In genomic region chr12:25359931-25360330, GRCm38 (mm10) we compare ENCODE assay signal across 26 mouse cellular contexts.
DNase-seq lines count a peak whose midpoint lies in the region; ATAC-seq lines count a peak whose summit lies in the region.
"Had no signal": no experiment of that assay in that cellular context is flagged by ENCODE, and none has a peak within 500 bp of the region (broad histone marks: within the 10 kb centered on the region; RNA-seq: fewer than 3 reads in every experiment).

No protein-coding gene starts in this region.

- ATAC-seq in inflammation-experienced regulatory T-cells, adult 6 months = peak; percentile 86
- ATAC-seq in forebrain, embryonic 14.5 days = no peak
- ATAC-seq: liver, embryonic 12.5 days; liver, postnatal 0 days had no signal

- no peak overlapping the region for H3K9ac ChIP-seq in forebrain, embryonic 14.5 days (ENCODE audit: low read length)
- H3K9ac ChIP-seq: embryonic facial prominence, embryonic 12.5 days; heart, embryonic 12.5 days; hindbrain, embryonic 14.5 days; liver, embryonic 12.5 days; liver, postnatal 0 days; neural tube, embryonic 12.5 days had no signal

- H3K36me3 ChIP-seq in forebrain, embryonic 14.5 days (ENCODE audit: control insufficient read depth, insufficient read depth, low read length) = no peaks in the 10 kb centered on the region
- H3K36me3 ChIP-seq: embryonic facial prominence, embryonic 12.5 days; heart, embryonic 12.5 days; liver, embryonic 12.5 days; neural tube, embryonic 12.5 days had no signal

- intact Hi-C loops in gastrocnemius, postnatal 36 days (cut with DNase I) = no loop called here

- H3K27ac ChIP-seq in forebrain, embryonic 14.5 days (ENCODE audit: low read depth, low read length) = no peak overlapping the region
- H3K27ac ChIP-seq: embryonic facial prominence, embryonic 12.5 days; hindbrain, embryonic 14.5 days; liver, embryonic 12.5 days; neural tube, embryonic 12.5 days had no signal

- H3K9me3 ChIP-seq in forebrain, embryonic 14.5 days (replicated peaks; ENCODE audit: control insufficient read depth, low read length) = no peaks in the 10 kb centered on the region
- H3K9me3 ChIP-seq: embryonic facial prominence, embryonic 12.5 days; heart, embryonic 12.5 days; liver, embryonic 12.5 days; megakaryocyte, embryonic 14.5 days; neural tube, embryonic 12.5 days had no signal

- no peak overlapping the region for H3K4me2 ChIP-seq in forebrain, embryonic 14.5 days (ENCODE audit: low read length)
- H3K4me2 ChIP-seq: embryonic facial prominence, embryonic 12.5 days; heart, embryonic 12.5 days; hindbrain, embryonic 14.5 days; liver, embryonic 12.5 days; neural tube, embryonic 12.5 days had no signal

- no peaks in the 10 kb centered on the region for H3K27me3 ChIP-seq in forebrain, embryonic 14.5 days (replicated peaks; ENCODE audit: control insufficient read depth, insufficient read depth, low read length)
- H3K27me3 ChIP-seq: embryonic facial prominence, embryonic 12.5 days; heart, embryonic 12.5 days; liver, embryonic 12.5 days; neural tube, embryonic 12.5 days had no signal

- no peak overlapping the region for H3K4me3 ChIP-seq in forebrain, embryonic 14.5 days (ENCODE audit: low read depth, low read length)
- H3K4me3 ChIP-seq: embryonic facial prominence, embryonic 12.5 days; heart, embryonic 12.5 days; liver, embryonic 12.5 days; megakaryocyte, embryonic 14.5 days; neural tube, embryonic 12.5 days had no signal

- WGBS in forebrain, embryonic 14.5 days = 94% methylated on average over 5 of the region's 5 CpGs

- H3K4me1 ChIP-seq in forebrain, embryonic 14.5 days (ENCODE audit: control insufficient read depth, insufficient read depth, low read length) = no peaks in the 10 kb centered on the region
- H3K4me1 ChIP-seq: embryonic facial prominence, embryonic 12.5 days; liver, embryonic 12.5 days; neural tube, embryonic 12.5 days had no signal

- DNase-seq in CD4-positive helper T cell, adult 2 months (ENCODE audit: low read depth, low spot score) = peak; percentile 86
- peak; percentile 9 to 44 for DNase-seq in CD8-positive naive resting alpha-beta T cell, adult 2 months (ENCODE audit: low read depth in 2 of 2, low spot score in 2 of 2)
- DNase-seq in thymus, postnatal 14 days = peak; percentile 30
- DNase-seq in frontal cortex, postnatal 10 days (ENCODE audit: low spot score in 2 of 2) = no peak
- no peak for DNase-seq in gastrocnemius, postnatal 36 days
- no peak for DNase-seq in forebrain, embryonic 14.5 days (ENCODE audit: low spot score)
- DNase-seq: adrenal gland, postnatal 14 days; cerebellum, adult 11 months; cerebellum, adult 9-11 months; embryo, embryonic 11 days; gastrocnemius, postnatal 14 days; heart, adult 18-20 months; kidney, adult 18-20 months; kidney, postnatal 4 days; liver, postnatal 0 days; lung, postnatal 36 days; midbrain, embryonic 14.5 days; right cerebral cortex, adult 18-20 months; right cerebral cortex, postnatal 4 days had no signal

Comparison
In these comparisons a context has a peak if more than half of its experiments do, and no peak if none do; other contexts are left out.
1. DNase-seq: peak in CD4-positive helper T cell, adult 2 months (single experiment), CD8-positive naive resting alpha-beta T cell, adult 2 months (2 of 2) and thymus, postnatal 14 days (single experiment); none in frontal cortex, postnatal 10 days (0 of 2), gastrocnemius, postnatal 36 days (0 of 2) and forebrain, embryonic 14.5 days (single experiment).